Mouse (Mus musculus): ENCODE measurements around the gene Crygd. TPM values are rescaled to one million over a fixed set of nuclear protein-coding genes. Genes with fewer than 3 reads are reported as not detected.

The Crygd gene
- polyA plus RNA-seq, 1 experiment, result not detected

DNA sequence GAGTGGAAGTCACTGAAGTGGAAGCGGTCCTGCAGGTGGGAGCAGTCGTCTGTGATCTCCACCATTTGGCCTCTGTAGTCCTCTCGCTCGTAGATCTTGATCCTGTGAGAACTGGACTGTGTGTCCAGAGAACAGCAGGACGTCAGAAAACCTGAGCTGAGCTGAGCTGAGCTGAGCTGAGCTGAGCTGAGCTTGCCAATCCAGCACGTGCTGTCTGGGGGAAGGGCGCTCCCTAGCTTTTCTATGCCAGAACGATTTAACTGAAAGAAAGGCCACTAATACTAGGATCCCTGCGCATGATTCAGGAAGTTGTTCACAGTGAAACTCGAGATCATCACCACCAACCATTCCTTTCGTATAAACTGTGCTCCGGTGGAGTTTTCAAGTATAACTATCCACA is 14.5 kb downstream of the Crygd start:
- TF ChIP-seq POLR2A (IDR thresholded peaks at IDR 0.05; ENCODE audit: insufficient read depth, low read depth, low read length), result no peak
- no peak for TF ChIP-seq CTCF (IDR thresholded peaks at IDR 0.05; ENCODE audit: insufficient read depth, low read depth, low read length)
- Histone ChIP-seq H3K4me3 (ENCODE audit: insufficient read depth, low read depth, low read length) (no peak overlapping the region), H3K27ac (ENCODE audit: insufficient read depth, low read depth, low read length) (no peak overlapping the region), H3K4me1 (ENCODE audit: control insufficient read depth, insufficient read depth, low read length) (no peaks in the 10 kb centered on the region)
- WGBS, result 52% methylated on average over 12 of the region's 12 CpGs

DNA sequence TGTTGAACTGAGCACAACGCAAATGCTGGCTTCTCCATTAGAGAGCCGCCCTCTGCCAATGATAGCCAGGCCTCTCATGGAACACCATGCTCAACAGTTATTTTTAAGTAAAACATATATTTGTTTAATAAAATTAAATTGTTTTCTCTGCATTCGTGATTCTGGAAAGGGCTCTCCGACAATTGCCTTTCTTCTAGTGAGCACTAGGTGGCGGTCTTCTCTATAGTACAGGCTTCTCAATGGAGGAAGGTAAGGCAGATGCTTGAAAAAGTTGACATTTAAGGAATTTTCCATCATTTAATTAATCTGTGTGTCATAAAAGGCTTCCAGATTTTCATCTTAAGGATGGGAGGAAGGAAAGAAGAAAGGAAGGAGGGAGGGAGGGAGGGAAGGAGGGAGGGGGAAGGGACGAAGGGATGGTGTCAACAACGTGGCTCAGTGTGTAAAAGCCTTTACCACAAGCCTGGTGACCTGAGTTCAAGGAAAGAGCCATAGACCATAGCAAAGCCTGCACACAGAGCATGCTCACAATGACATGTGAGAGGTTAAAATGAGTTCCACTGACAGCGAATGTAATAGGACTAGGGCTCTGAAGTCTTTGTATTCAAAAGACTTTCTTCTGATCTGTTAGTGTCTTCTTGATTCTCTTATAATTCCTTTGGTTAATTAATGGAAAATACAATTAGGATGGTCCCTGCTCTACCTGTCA is 16.7 kb downstream of the Crygd start:
- WGBS, result 38% methylated on average over 8 of the region's 8 CpGs
- H3K4me1 ChIP-seq (ENCODE audit: control insufficient read depth, insufficient read depth, low read length), result no peaks in the 10 kb centered on the region
- H3K27ac ChIP-seq (ENCODE audit: insufficient read depth, low read depth, low read length), result no peak overlapping the region
- H3K4me3 ChIP-seq (ENCODE audit: insufficient read depth, low read depth, low read length), result no peak overlapping the region
- TF ChIP-seq POLR2A (IDR thresholded peaks at IDR 0.05; ENCODE audit: insufficient read depth, low read depth, low read length) (no peak), CTCF (IDR thresholded peaks at IDR 0.05; ENCODE audit: insufficient read depth, low read depth, low read length) (no peak)

- Histone ChIP-seq H3K27ac (ENCODE audit: insufficient read depth, low read depth, low read length) (no peak overlapping the region), H3K4me1 (ENCODE audit: control insufficient read depth, insufficient read depth, low read length) (no peaks in the 10 kb centered on the region), H3K4me3 (ENCODE audit: insufficient read depth, low read depth, low read length) (no peak overlapping the region)
- TF ChIP-seq POLR2A (IDR thresholded peaks at IDR 0.05; ENCODE audit: insufficient read depth, low read depth, low read length), result no peak
- no peak for TF ChIP-seq CTCF (IDR thresholded peaks at IDR 0.05; ENCODE audit: insufficient read depth, low read depth, low read length)
- 88% methylated on average over 2 of the region's 2 CpGs for WGBS
These were observed 19.8 kb downstream of the Crygd start for GRCm38 (mm10) chr1:65043433-65043832.

DNA sequence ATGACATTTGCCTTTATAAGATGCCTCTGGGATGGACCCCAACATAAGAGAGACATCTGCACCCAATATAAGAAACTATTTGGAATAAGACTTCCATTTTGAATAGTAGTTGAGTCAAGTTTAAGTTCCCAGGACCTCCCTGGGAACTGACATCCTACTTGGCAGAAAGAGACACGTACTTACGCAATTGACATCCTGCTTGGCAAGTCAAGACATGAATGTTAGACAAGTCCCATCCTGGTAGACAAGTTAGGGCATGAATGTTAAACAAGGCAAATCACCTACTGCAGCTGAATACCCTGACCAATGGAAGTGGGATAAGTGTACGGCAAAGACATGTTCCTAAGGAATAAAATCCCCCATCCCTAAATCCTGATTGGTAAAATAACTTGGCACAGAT is 21.4 kb downstream of the Crygd start:
- Histone ChIP-seq H3K27ac (ENCODE audit: insufficient read depth, low read depth, low read length) (no peak overlapping the region), H3K4me3 (ENCODE audit: insufficient read depth, low read depth, low read length) (no peak overlapping the region), H3K4me1 (ENCODE audit: control insufficient read depth, insufficient read depth, low read length) (no peaks in the 10 kb centered on the region)
- WGBS, result 97% methylated on average over 3 of the region's 3 CpGs
- no peak for TF ChIP-seq POLR2A (IDR thresholded peaks at IDR 0.05; ENCODE audit: insufficient read depth, low read depth, low read length)
- TF ChIP-seq CTCF (IDR thresholded peaks at IDR 0.05; ENCODE audit: insufficient read depth, low read depth, low read length), result no peak

- Histone ChIP-seq H3K27ac (ENCODE audit: insufficient read depth, low read depth, low read length) (no peak overlapping the region), H3K4me1 (ENCODE audit: control insufficient read depth, insufficient read depth, low read length) (no peaks in the 10 kb centered on the region), H3K4me3 (ENCODE audit: insufficient read depth, low read depth, low read length) (no peak overlapping the region)
- TF ChIP-seq POLR2A (IDR thresholded peaks at IDR 0.05; ENCODE audit: insufficient read depth, low read depth, low read length) (no peak), CTCF (IDR thresholded peaks at IDR 0.05; ENCODE audit: insufficient read depth, low read depth, low read length) (no peak)
- WGBS, result 78% methylated on average over 6 of the region's 6 CpGs
These were observed 22.4 kb downstream of the Crygd start for GRCm38 (mm10) chr1:65040806-65041205.

- Histone ChIP-seq H3K27ac (ENCODE audit: insufficient read depth, low read depth, low read length) (no peak overlapping the region), H3K4me1 (ENCODE audit: control insufficient read depth, insufficient read depth, low read length) (no peaks in the 10 kb centered on the region), H3K4me3 (ENCODE audit: insufficient read depth, low read depth, low read length) (no peak overlapping the region)
- TF ChIP-seq POLR2A (IDR thresholded peaks at IDR 0.05; ENCODE audit: insufficient read depth, low read depth, low read length) (no peak), CTCF (IDR thresholded peaks at IDR 0.05; ENCODE audit: insufficient read depth, low read depth, low read length) (no peak)
- 83% methylated on average over 3 of the region's 3 CpGs for WGBS
These were observed 23.6 kb downstream of the Crygd start for GRCm38 (mm10) chr1:65039679-65040078.

- no peak overlapping the region for H3K4me3 ChIP-seq (ENCODE audit: insufficient read depth, low read depth, low read length)
- 86% methylated on average over 2 of the region's 2 CpGs for WGBS
- no peak for TF ChIP-seq CTCF (IDR thresholded peaks at IDR 0.05; ENCODE audit: insufficient read depth, low read depth, low read length)
- no peak for TF ChIP-seq POLR2A (IDR thresholded peaks at IDR 0.05; ENCODE audit: insufficient read depth, low read depth, low read length)
These were observed 25.7 kb downstream of the Crygd start for GRCm38 (mm10) chr1:65037542-65037941.

DNA sequence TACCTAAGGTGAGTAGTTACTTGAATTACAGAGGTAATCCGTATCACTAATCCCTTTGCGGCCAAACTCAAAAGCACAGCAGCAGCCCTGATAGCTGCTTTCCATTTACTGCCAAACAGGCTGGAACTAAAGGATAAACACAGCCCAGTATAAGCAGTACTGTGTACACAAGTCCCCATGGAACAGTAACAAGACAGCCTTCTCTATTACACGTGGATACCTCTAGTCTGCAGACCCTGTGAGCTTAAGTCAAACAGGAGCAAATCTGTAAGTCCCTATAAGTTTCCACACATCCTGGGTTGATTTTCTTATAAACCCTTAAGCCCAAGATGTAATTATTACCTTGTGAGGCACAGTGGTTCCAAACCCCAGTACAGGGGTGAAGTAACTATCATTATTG is 27.7 kb downstream of the Crygd start:
- 26% methylated on average over 3 of the region's 3 CpGs for WGBS
- Histone ChIP-seq H3K4me3 (ENCODE audit: insufficient read depth, low read depth, low read length) (no peak overlapping the region), H3K4me1 (ENCODE audit: control insufficient read depth, insufficient read depth, low read length) (no peaks in the 10 kb centered on the region), H3K27ac (ENCODE audit: insufficient read depth, low read depth, low read length) (no peak overlapping the region)
- no peak for TF ChIP-seq POLR2A (IDR thresholded peaks at IDR 0.05; ENCODE audit: insufficient read depth, low read depth, low read length)
- TF ChIP-seq CTCF (IDR thresholded peaks at IDR 0.05; ENCODE audit: insufficient read depth, low read depth, low read length), result no peak

More at GRCm38 (mm10) chr1:65037542-65037941, 25.7 kb downstream of the Crygd start:
- H3K27ac ChIP-seq (ENCODE audit: insufficient read depth, low read depth, low read length), result no peak overlapping the region
- no peaks in the 10 kb centered on the region for H3K4me1 ChIP-seq (ENCODE audit: control insufficient read depth, insufficient read depth, low read length)

DNA sequence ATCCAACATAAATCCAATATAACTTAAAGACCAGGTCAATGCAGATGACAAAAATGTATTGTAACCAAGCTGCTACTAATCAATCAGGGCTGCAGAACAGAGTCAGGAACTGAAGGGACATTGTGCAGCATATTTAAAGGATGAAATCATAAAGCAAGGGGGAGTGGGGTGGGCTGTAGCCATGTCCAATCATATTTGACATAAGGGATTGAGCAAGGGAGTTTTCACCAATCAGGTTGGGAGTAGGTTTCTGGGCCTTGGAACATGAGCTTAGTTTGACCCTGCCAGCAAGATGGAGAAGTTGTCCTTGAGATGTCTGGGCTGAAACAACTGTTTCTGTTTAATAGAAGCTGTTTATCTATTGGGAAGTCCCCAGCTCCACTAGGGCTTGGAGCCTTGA is 30.6 kb downstream of the Crygd start, which contains the start of gene Akr1cl:
Gene Akr1cl (minus strand): TSS at position 119 of the 400 bp plus-strand sequence.
- Histone ChIP-seq H3K4me1 (ENCODE audit: control insufficient read depth, insufficient read depth, low read length) (no peaks in the 10 kb centered on the region), H3K4me3 (ENCODE audit: insufficient read depth, low read depth, low read length) (no peak within 1 kb of the TSS), H3K27ac (ENCODE audit: insufficient read depth, low read depth, low read length) (no peak within 1 kb of the TSS)
- TF ChIP-seq CTCF (IDR thresholded peaks at IDR 0.05; ENCODE audit: insufficient read depth, low read depth, low read length) (no peak), POLR2A (IDR thresholded peaks at IDR 0.05; ENCODE audit: insufficient read depth, low read depth, low read length) (no peak)

Data from olfactory bulb, adult 2 months (tissue).